Mouse (Mus musculus) embryonic stem cell, embryonic (primary cell): ENCODE measurements around the gene Rap1a.

Experiments used
- CTCF ChIA-PET, 4 experiments: fragments of 300-600 bp in 2 of 4; fragments of 350-600 bp in 2 of 4; sonication (Branson Sonifier 250); formaldehyde crosslinking; loops; one replicate each; lab custom pipeline; 2022; ENCODE audit warnings: inconsistent platforms in 2 of 4; lab: Charles Lee
- POLR2A ChIA-PET, 4 experiments: fragments of 300-600 bp in 2 of 4; fragments of 350-600 bp in 2 of 4; sonication (Branson Sonifier 250); formaldehyde crosslinking; loops; one replicate each; lab custom pipeline; 2022; ENCODE audit warnings: antibody characterized with exemption in 4 of 4, inconsistent platforms in 1 of 4; lab: Charles Lee

The Rap1a gene

DNA sequence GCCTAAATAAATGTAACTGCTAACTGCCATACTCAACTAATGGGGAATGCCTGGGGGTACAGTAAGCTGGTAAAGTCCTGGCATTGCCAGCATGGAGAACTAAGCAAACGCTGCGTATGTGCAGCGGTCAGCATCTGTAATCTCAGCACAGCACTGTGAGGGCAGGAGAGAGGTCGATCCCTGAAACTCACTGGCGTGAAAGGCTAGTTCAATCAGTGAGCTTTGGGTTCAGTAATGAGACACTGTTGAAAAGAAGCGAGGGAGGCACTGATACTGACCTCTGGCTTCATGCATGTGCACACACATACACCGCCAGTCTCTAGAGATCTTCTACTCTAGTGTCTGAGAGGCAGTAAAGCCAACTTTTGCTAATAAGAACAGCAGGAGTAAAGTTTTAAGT lies 18.7 kb downstream of the Rap1a start:
- ChIA-PET POLR2A (interaction anchor here in 1 of 4 experiments (0.6 to 1.2 kb wide), 3 partner anchors 29 to 176 kb away, joined by 3 to 4 read pairs (median 3); partner anchors contain the start of gene Wdr77), CTCF (interaction anchor here in 1 of 4 experiments (1.5 kb wide), 1 partner anchor 11 kb away, joined by 4 read pairs; no protein-coding TSS in a partner anchor)

DNA sequence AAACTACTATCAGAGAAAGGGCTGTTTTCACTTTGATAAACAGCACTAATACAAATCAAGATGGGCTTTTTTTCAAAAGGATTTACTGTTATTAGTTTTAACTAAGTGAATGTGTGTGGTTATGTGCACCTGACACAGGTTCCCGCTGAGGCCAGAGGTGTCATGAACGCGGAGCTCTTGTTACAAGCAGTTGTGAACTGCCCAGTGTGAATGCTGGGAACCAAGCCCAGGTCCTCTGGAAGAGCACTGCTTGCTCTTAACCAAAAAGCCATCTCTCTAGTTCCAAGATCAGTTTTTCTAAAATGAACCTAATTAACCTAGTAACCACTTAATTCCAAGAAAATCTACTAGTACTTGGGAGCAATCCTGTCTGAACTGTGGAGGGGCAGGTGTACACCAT lies 23.1 kb downstream of the Rap1a start:
- CTCF ChIA-PET: no interaction called here
- POLR2A ChIA-PET: interaction anchor here in 1 of 4 experiments (0.9 to 1.3 kb wide), 3 partner anchors 11 to 174 kb away, joined by 3 to 5 read pairs (median 4); no protein-coding TSS in a partner anchor

DNA sequence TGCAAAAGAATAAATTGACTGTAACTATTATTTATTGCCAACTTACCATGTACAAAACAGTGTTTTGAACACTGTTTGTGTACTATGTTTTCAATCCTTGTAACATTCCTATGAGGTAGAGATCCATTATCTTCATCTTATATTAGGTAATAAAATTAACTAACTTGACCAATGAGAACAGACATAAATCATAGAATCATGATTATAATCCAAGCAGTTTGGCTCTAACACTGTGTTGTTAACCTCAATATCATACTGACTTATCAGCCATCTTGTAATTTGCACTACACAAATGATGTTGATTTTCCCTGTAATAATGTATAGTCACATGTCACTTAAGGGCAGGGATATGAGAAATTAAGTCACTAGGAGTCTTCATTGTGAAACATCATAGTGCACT lies 26.6 kb downstream of the Rap1a start:
- ChIA-PET POLR2A (no interaction called here), CTCF (no interaction called here)

- ChIA-PET POLR2A (interaction anchor here in 2 of 4 experiments (0.6 to 1.3 kb wide), 2 partner anchors 62 to 128 kb away, joined by 3 to 9 read pairs; no protein-coding TSS in a partner anchor), CTCF (interaction anchor here (0.6 to 2.6 kb wide), 16 partner anchors 10 to 131 kb away, joined by 3 to 30 read pairs (median 4); no protein-coding TSS in a partner anchor)
These were observed 29.6 kb downstream of the Rap1a start for GRCm38 (mm10) chr3:105771534-105771933.

DNA sequence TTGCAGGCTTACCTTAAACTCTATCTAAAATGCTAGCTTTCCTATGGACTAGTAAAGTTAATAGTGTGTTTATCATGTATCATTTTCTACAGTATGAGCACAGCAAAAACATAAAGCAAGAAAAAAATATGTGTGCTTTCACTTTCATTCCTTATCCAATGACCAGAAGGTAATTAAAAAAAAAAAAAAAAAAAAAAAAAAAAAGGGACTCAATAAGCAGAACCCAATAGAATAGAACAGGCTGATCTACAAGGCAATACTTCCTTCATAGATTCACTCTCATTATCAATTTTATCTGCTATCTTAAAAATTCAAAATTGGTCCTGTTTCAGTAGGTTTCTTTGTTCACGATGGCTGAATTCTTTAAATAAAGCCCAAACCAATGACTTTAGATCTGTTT lies 30.3 kb downstream of the Rap1a start:
- CTCF ChIA-PET: interaction anchor here in 3 of 4 experiments (0.6 to 2.4 kb wide), 6 partner anchors 11 to 991 kb away, joined by 3 to 16 read pairs (median 4); no protein-coding TSS in a partner anchor
- POLR2A ChIA-PET: interaction anchor here in 3 of 4 experiments (0.6 to 1.3 kb wide), 3 partner anchors 129 to 184 kb away, joined by 3 to 6 read pairs (median 4); no protein-coding TSS in a partner anchor

DNA sequence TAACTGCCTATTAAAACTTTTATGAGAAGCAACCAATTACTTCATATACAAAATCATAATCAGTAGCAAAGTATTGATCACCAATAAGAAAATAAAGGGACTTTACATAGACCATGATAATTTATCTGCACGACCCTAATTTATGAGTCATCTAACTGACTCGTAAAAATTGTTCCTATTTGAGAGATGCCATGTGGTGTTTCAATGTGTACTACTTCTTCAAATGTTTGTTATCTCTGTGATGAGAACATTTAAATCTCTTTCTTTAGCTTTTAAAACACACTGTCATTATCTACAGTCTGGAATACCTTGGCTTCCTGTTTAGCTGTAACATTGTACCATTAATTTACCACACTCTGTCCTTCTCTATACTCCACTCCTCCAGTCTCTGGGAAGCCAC lies 31.8 kb downstream of the Rap1a start:
- ChIA-PET CTCF (interaction anchor here in 3 of 4 experiments (0.6 to 1.3 kb wide), 4 partner anchors 95 to 437 kb away, joined by 3 to 6 read pairs (median 4); no protein-coding TSS in a partner anchor), POLR2A (no interaction called here)

- POLR2A ChIA-PET: no interaction called here
These were observed 32.6 kb downstream of the Rap1a start for GRCm38 (mm10) chr3:105768529-105768928.

DNA sequence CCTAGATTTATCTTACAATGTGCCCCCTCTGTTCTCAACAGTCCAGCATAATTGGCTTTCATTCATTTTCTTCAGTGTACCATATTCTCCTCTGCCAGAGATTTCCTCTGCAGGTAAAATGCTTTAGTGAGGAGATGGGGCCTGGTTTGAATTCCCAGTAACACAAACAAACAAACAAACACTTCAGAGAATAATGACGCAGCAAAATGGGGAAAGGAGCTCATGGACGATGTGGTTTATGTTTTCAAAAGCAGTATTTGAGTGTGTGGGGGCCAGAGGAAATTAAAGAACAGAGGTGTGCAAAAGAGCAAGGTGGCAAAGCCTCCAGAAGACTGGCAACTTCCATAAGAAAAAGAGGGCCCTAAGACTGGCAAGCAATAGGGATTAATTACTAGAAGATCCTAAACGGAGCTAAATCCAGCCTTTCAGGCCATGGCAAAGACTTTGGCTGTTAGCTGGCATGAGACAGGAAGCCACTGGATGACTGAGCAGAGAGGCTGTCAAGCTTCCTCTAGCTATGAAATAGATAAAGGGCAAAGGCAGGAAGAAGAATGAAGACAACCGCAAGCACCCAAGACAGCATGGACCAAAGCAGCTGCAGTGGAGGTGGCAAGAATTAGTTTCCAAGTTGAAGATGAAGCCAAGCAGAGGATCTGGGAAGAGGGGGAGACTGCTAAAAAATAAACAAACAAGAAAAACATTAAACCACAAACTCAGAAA lies 37.8 kb downstream of the Rap1a start:
- ChIA-PET POLR2A (no interaction called here), CTCF (no interaction called here)

More at GRCm38 (mm10) chr3:105768529-105768928, 32.6 kb downstream of the Rap1a start:
- CTCF ChIA-PET: interaction anchor here in 2 of 4 experiments (0.6 to 1.0 kb wide), 3 partner anchors 131 to 230 kb away, joined by 3 to 6 read pairs (median 4); no protein-coding TSS in a partner anchor

- ChIA-PET CTCF (interaction anchor here in 1 of 4 experiments (1.5 kb wide), 1 partner anchor 12 kb away, joined by 3 read pairs; no protein-coding TSS in a partner anchor), POLR2A (interaction anchor here in 2 of 4 experiments (0.6 to 1.6 kb wide), 2 partner anchors 10 to 259 kb away, joined by 3 to 5 read pairs; no protein-coding TSS in a partner anchor)
These were observed 41.1 kb downstream of the Rap1a start for GRCm38 (mm10) chr3:105760063-105760462.

- POLR2A ChIA-PET: no interaction called here
These were observed 42.5 kb downstream of the Rap1a start for GRCm38 (mm10) chr3:105758658-105759057.

GRCm38 (mm10) chr3:105758098-105758497 lies 43.0 kb downstream of the Rap1a start:
- POLR2A ChIA-PET: no interaction called here
- CTCF ChIA-PET: interaction anchor here in 1 of 4 experiments (0.7 kb wide), 1 partner anchor 80 kb away, joined by 3 read pairs; no protein-coding TSS in a partner anchor

More at GRCm38 (mm10) chr3:105758658-105759057, 42.5 kb downstream of the Rap1a start:
- CTCF ChIA-PET: no interaction called here

GRCm38 (mm10) chr3:105757323-105758083 lies 43.6 kb downstream of the Rap1a start:
- CTCF ChIA-PET: interaction anchor here in 1 of 4 experiments (0.7 kb wide), 1 partner anchor 81 kb away, joined by 3 read pairs; no protein-coding TSS in a partner anchor
- POLR2A ChIA-PET: interaction anchor here in 1 of 4 experiments (0.7 kb wide), 1 partner anchor 742 kb away, joined by 3 read pairs; no protein-coding TSS in a partner anchor

DNA sequence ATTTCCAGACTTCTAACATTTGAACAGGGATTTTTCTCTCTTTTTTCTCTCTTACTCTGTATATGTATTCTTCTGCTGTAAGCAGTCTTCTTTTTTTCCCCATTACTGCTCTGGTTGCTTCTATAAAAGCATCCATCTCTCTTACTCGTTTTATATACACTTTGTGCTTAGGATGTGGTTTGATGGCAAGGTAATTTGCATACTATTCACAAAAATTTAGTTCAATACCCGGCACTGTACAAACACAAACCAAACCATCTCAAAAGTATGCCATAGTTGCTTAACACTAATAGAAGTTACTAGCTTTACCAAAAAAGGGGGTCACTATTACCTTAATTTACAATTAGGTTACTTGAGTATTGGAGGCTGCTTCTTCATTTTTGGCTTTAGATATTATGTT lies 44.6 kb downstream of the Rap1a start:
- ChIA-PET POLR2A (no interaction called here), CTCF (interaction anchor here in 1 of 4 experiments (0.7 kb wide), 1 partner anchor 30 kb away, joined by 9 read pairs; no protein-coding TSS in a partner anchor)

GRCm38 (mm10) chr3:105755123-105755522 lies 46.0 kb downstream of the Rap1a start:
- POLR2A ChIA-PET: interaction anchor here in 1 of 4 experiments (0.6 kb wide), 1 partner anchor 553 kb away, joined by 3 read pairs; no protein-coding TSS in a partner anchor
- CTCF ChIA-PET: no interaction called here

DNA sequence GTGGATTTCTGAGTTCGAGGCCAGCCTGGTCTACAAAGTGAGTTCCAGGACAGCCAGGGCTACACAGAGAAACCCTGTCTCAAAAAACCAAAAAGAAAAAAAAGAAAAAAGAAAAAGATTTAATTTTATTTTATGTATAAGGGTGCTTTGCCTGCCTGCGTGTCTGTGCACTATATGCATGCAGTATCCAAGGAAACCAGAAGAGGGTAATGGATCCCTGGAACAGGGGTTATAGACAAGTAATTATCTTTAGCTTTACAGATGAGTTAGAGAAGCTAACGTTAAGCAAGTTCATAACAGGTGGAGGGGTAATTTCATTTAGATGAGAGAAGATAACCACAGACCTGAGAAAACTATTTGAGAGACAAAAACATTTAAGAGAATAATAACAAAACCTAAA lies 47.0 kb downstream of the Rap1a start:
- CTCF ChIA-PET: no interaction called here
- POLR2A ChIA-PET: no interaction called here

DNA sequence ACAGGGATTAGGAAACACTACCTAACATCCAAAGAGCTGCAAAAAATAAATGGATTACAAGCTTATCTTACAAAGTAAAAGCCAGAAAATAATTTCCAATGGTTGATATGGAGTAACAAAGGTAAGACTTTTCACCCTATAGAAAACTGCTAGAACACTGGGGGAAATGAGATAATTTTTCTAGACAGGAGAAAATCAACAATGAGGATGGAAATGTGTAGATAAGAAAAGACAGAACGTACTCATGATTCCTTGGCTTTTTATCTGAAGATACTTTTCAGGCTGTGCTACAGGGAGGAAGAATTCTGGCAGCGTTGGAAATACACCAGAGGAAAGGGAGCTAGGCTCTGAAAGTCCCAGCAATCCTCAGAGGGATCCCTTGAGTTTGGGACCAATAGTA lies 50.3 kb downstream of the Rap1a start:
- POLR2A ChIA-PET: interaction anchor here in 3 of 4 experiments (0.5 to 1.9 kb wide), 4 partner anchors 8 to 662 kb away, joined by 4 to 7 read pairs (median 5); partner anchors contain the start of gene Rap1a (in 1 of the 3)
- CTCF ChIA-PET: interaction anchor here in 1 of 4 experiments (1.6 kb wide), 1 partner anchor 21 kb away, joined by 4 read pairs; no protein-coding TSS in a partner anchor

DNA sequence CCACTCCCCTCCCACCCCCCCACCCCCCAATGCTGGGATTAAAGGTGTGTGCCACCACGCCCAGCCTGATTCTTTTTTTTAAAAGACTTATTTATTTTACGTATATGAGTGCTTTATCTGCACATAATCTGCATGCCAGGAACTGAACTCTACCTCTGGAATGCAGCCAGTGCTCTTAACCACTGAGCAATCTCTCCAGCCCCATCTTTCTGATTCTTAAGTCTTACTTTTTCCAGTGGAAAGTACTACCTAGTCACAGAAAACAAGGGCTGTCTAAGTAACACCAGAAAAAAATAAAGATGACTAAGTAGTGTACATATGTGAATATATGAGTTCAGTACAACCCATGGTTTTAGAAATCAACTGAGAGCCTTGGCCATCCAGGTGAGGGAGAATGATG lies 54.6 kb downstream of the Rap1a start:
- POLR2A ChIA-PET: no interaction called here
- CTCF ChIA-PET: no interaction called here

DNA sequence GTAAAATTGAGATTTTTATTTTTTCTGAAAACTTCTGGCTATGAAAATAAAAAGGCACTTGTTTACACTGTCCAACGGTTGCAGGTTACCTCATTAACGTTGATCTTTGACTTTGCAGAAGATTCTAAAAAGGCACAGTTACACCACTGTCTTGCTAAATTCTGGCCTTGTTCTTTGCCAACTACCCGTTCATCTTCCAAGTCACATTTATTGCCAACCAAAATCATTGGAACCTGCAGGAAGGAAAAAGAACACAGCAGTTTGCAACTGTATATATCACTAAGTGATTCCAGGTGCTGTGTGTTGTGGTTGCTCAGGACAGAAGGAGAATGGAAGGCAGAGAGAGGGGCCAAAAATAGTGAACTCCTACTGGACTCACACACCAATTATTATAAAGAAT lies 63.5 kb downstream of the Rap1a start:
- ChIA-PET POLR2A (interaction anchor here in 1 of 4 experiments (0.7 kb wide), 1 partner anchor 12 kb away, joined by 3 read pairs; no protein-coding TSS in a partner anchor), CTCF (no interaction called here)
